Mouse (Mus musculus) stomach, postnatal 0 days (tissue): ENCODE data around the gene Tubgcp2.

Experiments
- CTCF ChIP-seq: IDR thresholded peaks from 2 replicates; pipeline ENCODE4 v1.5.1; 2016; ENCODE audit warnings: antibody characterized with exemption, low read depth, mild to moderate bottlenecking, moderate library complexity
- EP300 ChIP-seq: optimal IDR thresholded peaks from 2 replicates; pipeline ENCODE3; 2016; ENCODE audit warnings: antibody characterized with exemption

DNA sequence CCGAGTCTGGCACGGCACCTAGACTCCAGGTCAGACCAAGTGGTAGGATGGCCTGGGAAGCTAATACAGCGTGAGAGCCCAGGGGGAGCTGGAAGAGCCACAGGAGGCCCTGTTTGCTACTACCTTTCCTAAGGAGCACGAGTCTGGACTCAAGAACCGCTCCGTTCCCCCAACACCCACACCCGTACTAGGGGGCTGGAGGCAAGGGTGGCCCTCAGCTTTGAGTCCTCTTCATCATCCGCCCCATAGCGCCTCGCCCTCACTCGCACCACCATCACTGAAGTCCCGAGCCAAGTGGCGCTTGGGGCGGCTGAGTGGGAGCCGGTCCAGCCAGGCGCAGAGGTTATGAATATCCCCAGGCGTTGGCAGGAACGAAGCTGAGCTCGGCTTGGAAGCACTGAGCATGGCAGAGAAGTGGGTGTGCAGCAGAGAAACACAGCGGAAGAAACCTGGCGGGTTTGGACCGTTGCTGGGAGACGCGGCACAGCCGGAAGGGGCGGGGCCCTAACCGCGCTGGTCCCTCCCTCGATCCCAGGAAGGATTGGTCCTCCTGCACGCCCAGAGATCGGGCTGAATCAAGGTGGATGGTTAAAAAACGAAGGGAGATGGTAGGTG, 58.1 kb downstream of the Tubgcp2 start, which contains the start of gene 6430531B16Rik:
- no peak for TF ChIP-seq EP300
- no peak for TF ChIP-seq CTCF
